Mouse (Mus musculus) mouse trophoblast stem cell (cell line): ENCODE measurements at regions not wholly inside any gene's neighbourhood (a gene's known extent, or its start where the extent isn't known, plus 50 kb on each side); places are given as distances from the start of the nearest gene placed in this dataset.

ENCODE experiments used
- in situ Hi-C, 2 experiments: fragments of 300-500 bp; cut with MseI, MboI; formaldehyde crosslinking; loops; 2 replicates in 1 of 2; 3 replicates in 1 of 2; pipeline ENCODE4 v1.15.1; 2025

DNA sequence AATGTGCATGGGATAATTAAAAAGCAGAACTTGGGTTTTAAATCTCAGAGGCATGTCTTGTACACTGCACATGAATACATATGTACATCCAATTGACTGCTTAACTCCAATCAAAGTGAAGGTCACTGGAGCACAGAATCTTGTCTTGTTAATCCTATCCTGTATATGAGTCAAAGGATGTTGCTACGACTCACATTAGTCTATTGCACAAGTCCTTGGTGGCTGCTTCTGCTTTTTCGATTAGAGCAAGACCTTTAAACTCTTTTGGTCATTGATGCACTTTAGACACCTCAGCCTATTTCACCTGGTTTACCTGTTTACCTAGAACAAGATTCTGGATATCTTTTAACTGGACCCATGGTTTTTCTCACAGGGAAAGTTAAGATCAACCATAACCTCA, 1008.5 kb upstream of the Cited2 start:
- in situ Hi-C loops = no loop called here

DNA sequence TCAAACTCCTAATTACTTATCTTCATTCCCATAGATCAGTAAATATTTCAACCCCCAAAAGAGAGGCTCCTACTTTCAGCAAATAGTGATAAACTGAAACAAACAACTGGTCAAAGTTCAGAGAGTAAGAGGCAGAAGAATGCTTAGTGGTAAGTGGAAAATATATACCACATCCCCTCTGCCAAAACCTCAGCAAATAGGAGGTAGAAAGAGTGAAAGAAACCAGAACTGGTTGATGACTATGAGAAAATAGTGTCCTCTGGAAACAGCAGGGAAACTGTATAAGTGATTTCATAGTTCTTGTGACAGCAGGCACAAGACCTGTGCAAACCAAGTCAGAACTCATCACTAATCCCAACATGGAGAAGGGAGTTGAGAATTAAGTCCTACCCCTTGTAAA, 980.8 kb upstream of the Cited2 start:
- in situ Hi-C loops = no loop called here

DNA sequence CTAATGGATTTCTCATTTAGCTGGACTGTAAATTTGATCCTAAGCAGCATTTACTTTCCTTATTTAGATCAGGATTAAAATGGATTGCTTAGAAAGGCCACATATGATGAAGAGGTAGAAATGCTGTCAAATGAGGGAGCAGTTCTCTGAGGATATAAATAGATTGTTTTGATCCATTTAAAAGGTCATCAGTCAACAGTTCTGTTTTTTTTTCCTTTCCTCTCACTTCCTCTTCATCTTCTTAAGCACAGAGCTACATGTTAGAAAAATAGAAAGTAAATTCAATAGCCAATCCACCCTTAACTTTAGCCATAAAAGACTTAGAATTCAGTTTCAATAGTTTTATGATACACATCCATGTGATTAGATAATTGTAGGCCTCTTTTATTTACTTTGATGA, 971.5 kb upstream of the Cited2 start:
- in situ Hi-C loops = no loop called here

DNA sequence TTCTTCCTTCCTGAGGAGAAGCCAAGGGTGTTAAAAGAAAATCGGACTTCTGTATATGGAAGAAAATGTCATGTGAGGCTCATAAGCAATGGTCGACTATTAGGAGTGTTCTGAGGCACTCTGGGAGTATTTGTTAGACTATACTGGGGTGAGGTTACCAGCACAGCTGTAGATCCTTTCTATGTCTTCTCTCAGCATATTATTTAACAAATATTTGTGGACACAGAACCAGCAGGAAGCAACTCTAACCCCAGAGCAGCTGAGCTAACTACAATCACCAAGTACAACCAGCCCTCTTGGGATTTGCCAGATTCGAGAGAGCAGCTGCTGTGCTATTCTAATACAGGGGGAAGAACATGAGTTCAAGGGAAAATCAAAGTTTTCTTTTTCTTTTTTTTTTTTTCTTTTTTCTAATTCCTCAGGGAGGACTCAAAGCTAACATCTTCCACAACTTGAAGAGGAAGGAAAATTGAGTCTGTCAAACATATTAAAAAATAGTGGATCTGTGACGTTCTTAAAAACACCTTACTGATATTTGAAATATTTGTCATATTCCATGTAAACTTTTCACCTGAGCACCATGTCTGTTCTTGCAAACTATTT, 933.3 kb upstream of the Cited2 start:
- in situ Hi-C loops = no loop called here

DNA sequence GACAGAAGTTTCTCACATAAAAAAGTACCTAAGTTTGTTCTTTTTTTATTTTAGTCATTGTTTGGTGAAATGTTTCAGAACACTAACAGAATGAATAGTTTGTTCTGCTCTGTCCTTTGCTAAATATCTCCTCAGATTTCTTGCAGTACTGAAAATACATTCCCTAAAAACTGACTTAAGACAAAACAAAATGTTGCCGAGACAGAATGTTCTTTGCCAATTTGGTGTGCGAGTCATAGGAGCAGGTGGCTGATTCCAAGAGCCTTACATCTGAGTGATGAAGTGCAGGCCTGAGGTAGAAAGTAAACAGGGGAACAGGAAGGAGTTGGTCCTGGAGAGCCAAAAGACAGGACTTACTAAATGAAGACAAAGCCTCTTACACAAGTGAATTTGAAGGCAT, 919.0 kb upstream of the Cited2 start:
- in situ Hi-C loops = no loop called here

DNA sequence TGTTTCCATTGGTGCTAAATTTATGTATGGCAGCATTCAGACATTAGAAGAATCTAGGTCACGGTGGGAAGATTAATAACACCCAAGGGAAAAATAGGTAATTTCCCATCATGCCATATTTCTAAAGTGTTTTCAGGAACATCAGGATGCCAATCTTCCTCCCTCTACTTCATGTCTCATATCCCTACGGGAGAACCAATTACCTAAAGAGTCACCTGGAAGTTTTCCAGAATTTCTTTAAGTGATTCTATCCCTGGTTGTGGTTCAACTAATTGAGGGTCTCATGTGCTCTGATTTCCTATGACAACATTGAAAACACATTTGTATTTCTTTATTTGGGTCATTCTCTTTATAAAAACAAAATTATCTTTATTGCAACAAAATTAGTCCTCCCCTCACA, 912.3 kb upstream of the Cited2 start:
- in situ Hi-C loops = no loop called here

DNA sequence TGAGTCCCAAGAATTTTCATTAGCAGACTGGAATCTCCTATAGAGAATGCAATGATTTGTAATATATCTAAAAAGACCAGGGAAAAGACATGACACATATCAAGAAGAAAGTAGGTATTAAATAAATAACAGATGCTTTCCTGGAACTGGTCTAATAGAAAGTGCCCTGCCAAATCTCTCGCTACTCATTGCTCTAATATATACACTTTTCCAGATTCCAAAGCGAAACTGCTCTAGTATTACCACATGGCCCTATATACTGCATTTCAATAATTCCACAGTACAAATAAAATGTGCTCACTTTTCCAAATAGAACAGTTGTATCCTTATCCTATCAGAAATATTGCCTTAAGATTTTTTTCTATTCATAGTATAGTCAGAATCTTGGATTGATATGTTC, 909.0 kb upstream of the Cited2 start:
- in situ Hi-C loops = no loop called here

DNA sequence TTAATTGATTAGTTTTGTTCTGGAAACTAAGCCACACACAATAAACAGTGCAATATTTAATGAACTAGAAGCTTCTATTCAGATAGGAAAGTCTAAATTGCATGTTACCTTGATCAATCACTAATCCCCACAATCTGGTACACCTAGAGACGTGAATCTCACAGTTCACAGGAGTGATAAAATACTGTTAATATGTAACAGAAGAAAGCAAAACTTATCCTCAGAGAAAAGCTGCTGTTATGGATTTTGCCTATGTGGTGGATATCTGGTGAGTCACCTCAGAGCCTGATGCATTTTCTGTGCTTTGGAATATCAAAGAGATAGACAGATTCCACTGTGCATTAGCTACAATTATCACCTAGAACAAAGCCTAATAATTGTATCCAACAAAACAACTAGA, 861.5 kb upstream of the Cited2 start:
- in situ Hi-C loops = no loop called here

DNA sequence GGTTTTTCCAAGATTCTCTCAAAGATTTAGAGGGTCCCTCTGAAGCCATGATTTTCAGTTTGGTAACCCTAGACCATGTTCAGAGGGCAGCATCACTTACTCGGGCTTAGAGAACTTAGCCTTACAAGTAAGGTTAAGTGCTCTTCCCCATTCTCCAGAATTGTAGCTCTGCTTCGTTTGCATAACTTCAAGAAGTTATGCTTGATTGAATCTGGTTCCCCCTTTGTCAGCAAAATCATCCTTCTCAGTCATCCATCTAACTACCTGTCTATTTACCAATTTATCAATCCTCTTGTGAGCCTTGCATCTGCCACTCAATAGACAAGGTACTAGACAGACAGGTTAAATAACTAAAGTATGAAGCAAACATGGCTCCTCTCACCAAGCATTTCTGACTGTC, 856.1 kb upstream of the Cited2 start:
- in situ Hi-C loops = no loop called here

DNA sequence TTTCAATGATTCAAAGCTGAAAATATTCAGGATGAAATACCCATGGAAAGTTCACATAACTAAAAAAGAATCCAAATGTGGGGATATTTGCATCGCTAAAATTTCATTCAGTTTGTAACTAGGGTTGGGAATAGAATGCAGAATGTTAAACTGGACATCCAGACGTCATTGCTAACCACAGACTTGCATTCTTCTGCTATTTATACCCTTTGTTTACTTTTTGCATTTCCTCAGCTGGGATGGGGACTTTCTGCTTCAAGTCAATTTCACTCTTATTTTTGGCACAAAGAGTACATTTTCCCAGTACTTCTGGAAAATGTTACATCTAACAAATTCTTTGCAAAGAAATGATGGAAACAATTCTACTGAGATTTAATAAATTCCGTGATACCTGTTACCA, 848.9 kb upstream of the Cited2 start:
- in situ Hi-C loops = no loop called here

DNA sequence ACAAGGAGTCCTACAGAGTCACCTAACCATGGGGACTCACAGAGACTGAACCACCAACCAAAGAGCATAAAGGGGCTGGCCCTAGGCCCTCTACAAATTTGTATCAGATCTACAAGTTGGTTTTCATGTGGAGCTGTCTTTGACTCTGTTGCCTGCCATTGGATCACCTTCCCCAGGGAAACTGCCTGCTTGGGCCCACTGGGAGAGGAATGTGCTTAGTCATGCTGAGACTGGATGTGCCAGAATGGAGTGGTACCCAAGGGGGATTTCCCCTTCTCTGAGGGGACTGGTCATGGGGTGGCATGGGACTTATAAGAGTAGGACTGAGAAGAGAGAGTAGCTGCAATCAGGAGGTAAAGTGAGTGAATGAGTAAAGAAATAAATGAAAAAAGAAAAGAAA, 844.8 kb upstream of the Cited2 start:
- in situ Hi-C loops = no loop called here

DNA sequence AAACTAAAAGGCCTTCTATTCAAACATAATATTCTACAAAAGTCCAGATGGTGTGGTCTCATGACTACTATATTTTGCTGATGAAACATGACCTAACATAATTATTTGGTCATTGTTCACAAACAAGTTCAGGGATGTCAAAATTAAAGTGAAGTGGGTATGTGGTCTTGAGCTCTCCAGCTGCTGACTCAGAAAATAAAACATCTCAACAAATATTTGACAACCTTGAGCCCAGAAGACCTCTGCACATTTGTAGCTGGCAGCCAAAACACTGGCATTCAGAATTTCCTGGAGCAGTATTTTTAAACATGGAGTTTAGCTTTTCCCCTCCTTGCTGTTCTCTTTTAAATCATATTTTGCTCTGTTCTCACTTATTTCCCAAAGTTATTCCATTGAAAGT, 829.7 kb upstream of the Cited2 start:
- in situ Hi-C loops = no loop called here

DNA sequence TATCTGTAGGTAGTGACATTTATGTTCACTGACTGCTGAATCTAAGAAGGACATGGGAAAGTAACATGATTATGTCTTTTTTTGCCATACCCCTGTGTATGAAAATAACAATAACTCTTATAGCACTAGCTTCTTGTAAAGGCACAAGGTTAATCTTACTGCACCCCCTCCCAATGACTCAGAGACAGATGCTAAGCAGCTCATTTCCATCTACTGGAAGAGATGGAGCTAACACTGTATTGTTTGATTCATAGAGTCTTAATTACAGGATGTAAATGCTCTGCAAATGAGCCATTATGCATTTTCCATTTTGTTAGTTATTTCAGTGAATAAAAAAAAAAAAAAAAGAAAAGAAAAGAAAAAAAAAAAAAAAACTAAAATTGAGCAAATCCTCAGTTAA, 827.7 kb upstream of the Cited2 start:
- in situ Hi-C loops = no loop called here

DNA sequence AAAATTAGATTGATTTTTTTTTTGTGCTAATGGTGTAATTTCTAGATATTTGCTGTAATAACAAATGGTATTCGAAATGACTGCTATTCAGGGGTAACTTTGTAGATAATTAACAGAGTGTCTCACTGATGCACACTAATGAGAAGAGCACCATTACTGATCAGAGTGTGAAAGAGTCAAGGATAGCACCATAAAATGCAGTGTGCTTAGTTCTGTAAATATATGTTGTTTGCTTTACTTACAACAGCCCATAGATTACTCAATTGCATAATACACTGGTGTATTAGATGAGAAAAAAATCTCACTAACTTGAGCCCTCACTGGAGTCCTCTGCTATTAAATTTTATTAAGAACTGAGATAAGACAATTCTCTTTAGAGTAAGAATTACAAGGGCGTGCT, 800.1 kb upstream of the Cited2 start:
- in situ Hi-C loops = no loop called here

DNA sequence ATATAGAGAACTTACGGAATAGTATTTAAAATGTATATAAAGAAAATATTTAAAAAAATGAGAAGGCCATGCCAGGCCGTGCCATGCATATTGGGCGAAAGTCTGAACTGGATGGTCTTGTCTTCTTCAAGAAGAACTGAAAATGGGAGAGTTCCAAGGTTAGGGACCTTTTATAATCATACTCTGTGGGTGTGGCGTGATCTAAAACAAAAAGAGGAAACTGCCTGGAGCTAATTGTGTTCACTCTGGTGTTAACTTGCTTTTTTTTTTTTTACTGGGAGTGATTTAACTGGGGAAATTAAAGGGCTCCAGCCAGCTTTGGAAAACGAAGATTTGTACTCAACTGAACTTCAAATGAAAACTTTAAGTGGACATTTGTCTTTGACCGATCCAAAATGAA, 799.2 kb upstream of the Cited2 start:
- in situ Hi-C loops = no loop called here

DNA sequence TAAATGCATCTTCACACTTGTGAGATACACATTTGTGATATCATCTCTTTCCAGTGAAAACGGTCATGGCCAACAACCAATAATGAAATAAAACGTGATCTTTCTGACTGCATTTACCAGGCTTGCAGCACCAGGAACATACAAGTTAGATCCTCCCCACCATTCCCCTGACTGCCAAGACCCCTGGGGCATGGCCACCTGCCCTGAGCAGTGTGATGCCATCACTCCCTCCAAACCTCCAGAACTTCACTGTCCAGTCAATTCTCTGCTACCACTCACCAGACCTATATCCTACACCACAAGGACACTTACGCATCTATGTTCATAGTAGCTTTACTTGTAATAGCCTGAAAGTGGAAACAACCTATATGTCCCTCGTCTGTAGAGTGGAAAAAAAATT, 785.3 kb upstream of the Cited2 start:
- in situ Hi-C loops = no loop called here

DNA sequence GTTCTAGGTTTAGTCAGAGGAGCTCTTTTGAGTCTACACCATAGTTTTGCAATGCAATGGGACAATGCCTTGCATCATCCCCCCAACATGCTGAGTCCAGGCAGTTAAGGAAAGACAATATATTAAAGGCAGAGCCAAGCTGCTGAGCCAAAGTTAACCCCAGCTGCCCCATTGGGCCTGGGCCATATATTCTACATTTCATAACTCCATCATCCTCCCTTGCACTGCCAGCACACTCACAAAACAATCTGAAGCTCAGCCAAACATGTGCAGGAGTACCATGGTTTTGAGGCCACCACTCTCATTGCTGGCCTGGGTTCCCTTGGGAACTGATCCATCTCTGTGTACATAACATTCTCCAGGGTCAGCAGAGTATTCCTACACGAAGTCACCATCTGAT, 771.4 kb upstream of the Cited2 start:
- in situ Hi-C loops = no loop called here

DNA sequence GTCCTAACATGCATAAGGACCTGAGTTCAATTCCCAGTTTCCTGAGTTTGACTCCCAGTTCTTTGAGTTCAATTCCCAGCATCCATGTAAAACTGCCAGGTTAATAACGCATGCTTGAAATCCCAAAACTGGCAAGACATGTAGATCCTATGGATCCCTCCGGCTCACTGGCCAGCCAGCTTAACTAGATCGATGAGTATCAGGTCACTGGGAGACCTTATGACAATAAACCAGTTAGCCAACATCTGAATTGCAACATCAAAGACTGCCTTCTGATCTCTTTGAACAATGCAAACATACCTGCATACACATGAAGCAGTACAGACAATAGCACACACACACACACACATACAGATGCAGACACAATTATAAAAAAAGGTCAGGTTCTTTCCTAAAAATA, 762.0 kb upstream of the Cited2 start:
- in situ Hi-C loops = no loop called here

DNA sequence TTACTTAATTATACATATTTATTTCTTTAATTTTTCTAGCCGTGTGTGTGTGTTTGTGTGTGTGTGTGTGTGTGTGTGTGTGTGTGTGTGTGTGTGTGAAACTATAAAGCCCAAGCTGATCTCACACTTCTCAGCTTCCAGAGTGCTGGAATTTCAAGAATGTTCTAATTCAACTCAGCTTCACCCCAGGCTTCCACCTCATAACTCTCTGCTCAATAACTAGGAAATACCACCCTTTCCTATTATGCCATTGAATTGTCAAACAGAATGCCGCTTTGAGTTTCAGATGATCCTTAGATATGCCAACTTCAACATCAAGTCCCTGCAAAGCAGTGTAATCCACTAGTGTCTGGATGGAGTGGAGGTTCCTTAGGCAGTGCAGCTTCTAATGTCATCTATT, 760.6 kb upstream of the Cited2 start:
- in situ Hi-C loops = no loop called here

DNA sequence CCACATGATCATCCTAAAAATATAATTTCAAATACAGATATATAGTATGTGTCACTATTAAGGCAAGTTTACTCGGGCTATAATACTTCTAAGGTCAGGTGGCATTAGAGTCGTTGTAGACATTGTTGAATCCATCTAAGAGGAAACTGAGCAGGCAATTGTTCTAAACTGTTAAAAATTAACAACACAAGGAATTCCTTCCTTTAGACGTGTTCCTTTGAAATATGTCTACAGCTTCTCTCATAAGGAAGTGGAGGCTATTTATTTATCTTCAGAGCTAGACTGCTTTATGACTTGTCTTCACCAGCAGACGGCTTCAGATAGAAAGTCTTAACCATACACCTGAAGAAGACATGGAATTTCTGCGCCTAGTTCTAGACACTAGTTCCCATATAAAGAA, 744.2 kb upstream of the Cited2 start:
- in situ Hi-C loops = no loop called here

DNA sequence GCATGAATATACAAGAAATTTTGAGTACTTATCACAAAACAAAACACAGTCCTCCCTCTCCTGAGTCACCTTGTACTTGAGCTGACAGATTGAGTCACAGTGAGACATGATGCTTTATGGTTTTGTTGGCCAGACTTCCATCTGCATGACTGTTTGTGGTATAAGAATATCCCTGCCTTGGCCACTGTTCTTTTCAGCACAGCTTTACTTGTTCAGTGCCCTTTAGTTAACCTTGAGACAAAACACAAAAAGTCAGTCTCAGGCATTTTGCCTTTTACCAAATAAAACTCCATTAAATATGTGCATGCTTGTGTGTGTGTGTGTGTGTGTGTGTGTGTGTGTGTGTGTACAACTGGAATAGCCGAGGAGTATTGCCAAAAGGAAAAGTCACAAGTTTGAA, 732.8 kb upstream of the Cited2 start:
- in situ Hi-C loops = no loop called here

DNA sequence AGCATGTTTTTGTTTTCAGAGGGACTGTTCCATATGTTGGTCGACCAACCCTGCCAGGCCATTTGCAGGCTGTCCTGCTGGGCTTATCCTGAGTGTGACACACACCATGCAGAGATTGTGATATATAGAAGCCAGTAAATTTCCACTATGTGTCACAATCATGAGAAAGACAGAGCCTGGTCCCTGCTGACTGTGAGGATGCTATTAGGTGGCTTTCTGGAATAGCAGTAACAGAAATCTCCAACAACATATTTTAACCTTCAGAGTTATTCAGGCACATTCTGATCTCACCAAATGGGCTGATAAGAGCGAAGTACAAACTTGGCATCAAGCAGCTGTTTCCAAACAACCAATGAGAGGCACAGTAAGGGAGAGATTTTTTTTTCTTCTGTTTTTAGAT, 729.2 kb upstream of the Cited2 start:
- in situ Hi-C loops = no loop called here

DNA sequence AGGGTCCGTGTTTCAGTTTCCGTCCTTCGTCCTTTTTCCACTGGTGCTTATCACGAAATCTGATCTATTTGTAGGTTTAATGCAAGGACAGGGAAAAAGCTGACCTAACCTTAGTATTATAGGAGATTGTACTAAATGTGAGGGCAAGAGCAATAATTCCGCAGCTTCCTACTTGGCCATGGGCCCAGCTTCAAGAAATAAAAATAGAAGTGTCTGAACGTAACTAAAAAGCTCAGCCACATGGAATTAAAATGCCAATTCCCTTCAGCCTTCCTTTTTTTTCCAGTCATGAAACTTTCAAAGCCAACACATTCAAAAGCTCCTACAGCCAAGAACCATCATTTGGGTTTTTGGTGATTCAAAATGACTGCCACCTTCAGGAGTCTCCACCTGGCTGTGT, 728.5 kb upstream of the Cited2 start:
- in situ Hi-C loops = no loop called here

DNA sequence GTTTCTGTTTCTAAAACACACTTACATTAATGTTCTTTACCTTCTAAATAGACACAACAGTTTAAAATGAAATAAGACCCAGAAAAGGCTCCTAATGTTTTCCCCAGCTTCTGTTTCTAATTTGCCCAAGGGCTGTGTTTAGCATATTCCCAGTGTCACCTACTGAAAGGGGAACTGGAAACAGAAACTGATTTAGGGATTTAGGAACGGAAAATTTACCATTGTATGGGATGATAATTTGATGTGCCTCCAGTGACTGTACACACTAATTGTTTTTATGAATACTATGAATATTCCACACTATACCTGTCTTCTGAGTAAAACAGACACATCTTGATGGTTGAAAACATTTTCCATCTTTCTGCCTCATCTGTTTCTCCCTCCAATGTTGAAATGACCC, 728.0 kb upstream of the Cited2 start:
- in situ Hi-C loops = no loop called here
